Mouse (Mus musculus): ENCODE measurements around the gene Crtc1. TPM values are rescaled to one million over a fixed set of nuclear protein-coding genes. Genes with fewer than 3 reads are reported as not detected.

The Crtc1 gene
- 100 to 1,000 TPM in 1 of 2 experiments, 10 to 100 TPM in 1; 98.8 to 105 TPM for total RNA-seq (2021)

- DNase-seq (ENCODE audit: extremely low spot score in 1 of 2, low spot score in 2 of 2): peak; percentile 93 to 98
- intact Hi-C loops (cut with DNase I): no loop called here
Observed at GRCm38 (mm10) chr8:70439055-70439847, at the start of gene Crtc1. TSS of gene Crtc1 (minus strand) at chr8:70439579.

GRCm38 (mm10) chr8:70488931-70489470 lies 49.6 kb upstream of the Crtc1 start:
- no peak for DNase-seq (ENCODE audit: extremely low spot score in 1 of 2, low spot score in 2 of 2)
- intact Hi-C loops (cut with DNase I): no loop called here

- intact Hi-C loops (cut with DNase I): no loop called here
- peak in 1 of 2 experiments; percentile 72 for DNase-seq (ENCODE audit: extremely low spot score in 1 of 2, low spot score in 2 of 2)
Observed at GRCm38 (mm10) chr8:70487993-70488796, 48.8 kb upstream of the Crtc1 start.

- intact Hi-C loops (cut with DNase I): no loop called here
- DNase-seq (ENCODE audit: extremely low spot score in 1 of 2, low spot score in 2 of 2): peak in 1 of 2 experiments; percentile 69
Observed at GRCm38 (mm10) chr8:70486941-70487520, 47.7 kb upstream of the Crtc1 start, which contains the start of gene Tmem59l. TSS of gene Tmem59l (minus strand) at chr8:70487358.

GRCm38 (mm10) chr8:70486191-70486681 lies 46.9 kb upstream of the Crtc1 start:
- intact Hi-C loops (cut with DNase I): no loop called here
- DNase-seq (ENCODE audit: extremely low spot score in 1 of 2, low spot score in 2 of 2): no peak

- intact Hi-C loops (cut with DNase I): no loop called here
- DNase-seq (ENCODE audit: extremely low spot score in 1 of 2, low spot score in 2 of 2): no peak
Observed at GRCm38 (mm10) chr8:70482943-70483342, 43.6 kb upstream of the Crtc1 start.

- intact Hi-C loops (cut with DNase I): no loop called here
Observed at GRCm38 (mm10) chr8:70481908-70482307, 42.5 kb upstream of the Crtc1 start.

GRCm38 (mm10) chr8:70477269-70477982 lies 38.0 kb upstream of the Crtc1 start:
- intact Hi-C loops (cut with DNase I): no loop called here
- DNase-seq (ENCODE audit: extremely low spot score in 1 of 2, low spot score in 2 of 2): no peak

More at GRCm38 (mm10) chr8:70481908-70482307, 42.5 kb upstream of the Crtc1 start:
- DNase-seq (ENCODE audit: extremely low spot score in 1 of 2, low spot score in 2 of 2): peak in 1 of 2 experiments; percentile 69

GRCm38 (mm10) chr8:70476333-70477268 lies 37.2 kb upstream of the Crtc1 start, which contains the start of gene Klhl26:
TSS of gene Klhl26 (minus strand) at chr8:70476968.
- peak; percentile 85 to 95 for DNase-seq (ENCODE audit: extremely low spot score in 1 of 2, low spot score in 2 of 2)
- intact Hi-C loops (cut with DNase I): no loop called here

GRCm38 (mm10) chr8:70471856-70472255 lies 32.5 kb upstream of the Crtc1 start:
- DNase-seq (ENCODE audit: extremely low spot score in 1 of 2, low spot score in 2 of 2): no peak
- intact Hi-C loops (cut with DNase I): no loop called here

GRCm38 (mm10) chr8:70469938-70470337 lies 30.6 kb upstream of the Crtc1 start:
- peak in 1 of 2 experiments; percentile 69 for DNase-seq (ENCODE audit: extremely low spot score in 1 of 2, low spot score in 2 of 2)
- intact Hi-C loops (cut with DNase I): no loop called here

GRCm38 (mm10) chr8:70469295-70469916 lies 30.0 kb upstream of the Crtc1 start:
- intact Hi-C loops (cut with DNase I): no loop called here
- no peak for DNase-seq (ENCODE audit: extremely low spot score in 1 of 2, low spot score in 2 of 2)

GRCm38 (mm10) chr8:70468733-70469132 lies 29.4 kb upstream of the Crtc1 start:
- intact Hi-C loops (cut with DNase I): no loop called here
- no peak for DNase-seq (ENCODE audit: extremely low spot score in 1 of 2, low spot score in 2 of 2)

GRCm38 (mm10) chr8:70467907-70468306 lies 28.5 kb upstream of the Crtc1 start:
- no peak for DNase-seq (ENCODE audit: extremely low spot score in 1 of 2, low spot score in 2 of 2)
- intact Hi-C loops (cut with DNase I): no loop called here

GRCm38 (mm10) chr8:70467229-70467725 lies 27.9 kb upstream of the Crtc1 start:
- DNase-seq (ENCODE audit: extremely low spot score in 1 of 2, low spot score in 2 of 2): no peak
- intact Hi-C loops (cut with DNase I): no loop called here

- intact Hi-C loops (cut with DNase I): no loop called here
Observed at GRCm38 (mm10) chr8:70466771-70467170, 27.4 kb upstream of the Crtc1 start.

GRCm38 (mm10) chr8:70466305-70466704 lies 26.9 kb upstream of the Crtc1 start:
- no peak for DNase-seq (ENCODE audit: extremely low spot score in 1 of 2, low spot score in 2 of 2)
- intact Hi-C loops (cut with DNase I): no loop called here

More at GRCm38 (mm10) chr8:70466771-70467170, 27.4 kb upstream of the Crtc1 start:
- peak in 1 of 2 experiments; percentile 80 for DNase-seq (ENCODE audit: extremely low spot score in 1 of 2, low spot score in 2 of 2)

Measured in left cerebral cortex, postnatal 10 days (tissue).